Mouse (Mus musculus): ENCODE measurements around the gene Mad1l1. TPM values are rescaled to one million over a fixed set of nuclear protein-coding genes. Genes with fewer than 3 reads are reported as not detected.

Mad1l1 gene
- polyA plus RNA-seq, 1 experiment from 2014 or later: 32.0 TPM

DNA sequence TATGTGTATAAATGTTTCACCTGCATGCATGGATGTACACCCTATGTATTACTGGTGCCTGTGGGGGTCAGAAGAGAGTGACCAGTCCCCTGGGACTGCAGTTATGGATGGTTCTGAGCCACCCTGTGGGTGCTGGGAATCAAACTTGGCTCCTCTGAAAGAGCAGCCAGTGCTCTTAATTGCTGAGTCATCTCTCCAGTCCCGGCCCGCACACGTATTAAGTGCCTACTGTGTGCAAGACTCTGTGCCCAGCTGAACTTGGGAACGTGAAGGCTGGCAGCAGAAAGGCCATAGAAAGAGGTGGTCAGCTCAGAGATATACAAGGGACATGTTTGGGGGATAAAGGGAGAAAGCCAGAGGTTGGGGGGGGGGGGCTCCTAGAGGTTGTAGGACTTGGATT lies 344.8 kb downstream of the Mad1l1 start:
- no peaks in the 10 kb centered on the region for H3K9me3 ChIP-seq (replicated peaks; ENCODE audit: control insufficient read depth, low read length, poor library complexity, severe bottlenecking)
- H3K4me2 ChIP-seq (ENCODE audit: low read length): no peak overlapping the region
- H3K27ac ChIP-seq (ENCODE audit: low read length): no peak overlapping the region
- H3K9ac ChIP-seq (ENCODE audit: low read depth, low read length): no peak overlapping the region
- H3K27me3 ChIP-seq (ENCODE audit: control insufficient read depth, insufficient read depth, low read depth, low read length): no peaks in the 10 kb centered on the region; the same call in 1 of the 2 replicates
- no peak overlapping the region for H3K4me3 ChIP-seq (ENCODE audit: low read depth, low read length)
- peaks cover 13% of the 10 kb centered on the region for H3K4me1 ChIP-seq (ENCODE audit: control insufficient read depth, insufficient read depth, low read length)
- H3K36me3 ChIP-seq (ENCODE audit: control insufficient read depth, insufficient read depth, low read length): no peaks in the 10 kb centered on the region
- 86% methylated on average over 4 of the region's 4 CpGs for WGBS
- ATAC-seq: no peak

DNA sequence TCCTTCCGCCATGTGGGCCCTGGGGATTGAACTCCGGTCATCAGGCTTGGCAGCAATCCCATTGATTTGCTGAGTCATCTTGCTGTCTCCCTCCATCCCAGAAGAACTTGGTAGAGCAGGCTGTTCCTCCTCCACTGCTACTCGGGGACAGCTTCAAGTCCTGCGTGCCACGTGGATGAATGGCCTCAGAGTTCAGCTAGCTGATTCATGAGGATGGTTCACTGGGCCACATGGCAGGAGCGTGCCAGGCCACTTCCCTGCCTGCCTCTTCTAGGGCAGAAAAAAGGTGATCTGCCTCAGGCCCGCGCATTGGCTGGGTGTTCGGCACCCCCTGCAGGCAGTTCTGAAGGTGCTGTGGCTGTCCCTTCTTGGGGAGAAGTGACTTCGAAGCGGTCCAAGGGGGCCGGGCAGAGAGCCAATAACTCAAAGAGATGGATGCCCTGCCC lies 351.1 kb downstream of the Mad1l1 start:
- Histone ChIP-seq H3K36me3 (ENCODE audit: control insufficient read depth, insufficient read depth, low read length) (no peaks in the 10 kb centered on the region), H3K27ac (ENCODE audit: low read length) (no peak overlapping the region), H3K9ac (ENCODE audit: low read depth, low read length) (no peak overlapping the region), H3K4me3 (ENCODE audit: low read depth, low read length) (no peak overlapping the region), H3K27me3 (ENCODE audit: control insufficient read depth, insufficient read depth, low read depth, low read length) (no peaks in the 10 kb centered on the region; the same call in 1 of the 2 replicates), H3K4me1 (ENCODE audit: control insufficient read depth, insufficient read depth, low read length) (no peaks in the 10 kb centered on the region), H3K9me3 (replicated peaks; ENCODE audit: control insufficient read depth, low read length, poor library complexity, severe bottlenecking) (no peaks in the 10 kb centered on the region), H3K4me2 (ENCODE audit: low read length) (no peak overlapping the region)
- ATAC-seq: no peak
- WGBS: 69% methylated on average over 12 of the region's 12 CpGs

DNA sequence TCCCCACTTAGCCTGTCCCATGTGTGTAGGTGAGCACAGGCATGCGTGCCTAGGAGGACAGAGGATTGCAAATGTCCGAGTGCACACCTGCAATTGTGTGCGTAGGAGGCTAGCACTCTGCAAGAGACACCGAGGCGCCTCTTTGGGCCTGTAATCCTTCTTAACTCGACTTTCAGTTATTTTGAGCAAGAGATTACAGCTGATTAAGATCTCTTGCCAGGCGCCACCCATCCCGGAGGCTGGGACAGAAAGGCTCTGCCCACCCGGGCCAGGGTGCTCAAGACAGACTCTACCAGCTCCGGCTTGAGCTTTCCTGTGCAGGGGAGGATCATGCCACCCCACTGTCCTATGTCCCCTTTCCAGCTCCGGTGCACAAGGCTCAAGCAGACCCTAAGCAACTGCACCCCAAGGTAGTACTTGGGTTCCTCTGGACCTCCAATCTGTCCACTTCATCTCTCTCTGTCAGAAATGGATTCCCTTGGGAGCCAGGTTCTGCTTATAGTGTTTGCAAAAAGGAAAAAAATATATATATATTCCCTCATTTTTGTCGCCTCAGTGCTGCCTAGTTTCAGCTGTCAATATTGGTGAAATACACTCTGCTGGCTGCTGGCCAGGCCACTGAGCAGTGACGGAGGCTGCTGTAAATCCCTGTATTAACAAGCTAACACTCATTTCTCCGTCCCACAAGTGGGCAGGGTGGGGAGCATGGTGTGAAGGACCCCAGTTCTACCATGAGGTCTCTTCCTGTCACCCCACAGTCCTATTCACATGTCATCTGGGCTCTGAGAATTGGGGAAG lies 352.0 kb downstream of the Mad1l1 start:
- 69% methylated on average over 14 of the region's 14 CpGs for WGBS
- H3K27me3 ChIP-seq (ENCODE audit: control insufficient read depth, insufficient read depth, low read depth, low read length): no peaks in the 10 kb centered on the region
- H3K4me3 ChIP-seq (ENCODE audit: low read depth, low read length): no peak overlapping the region
- no peak overlapping the region for H3K4me2 ChIP-seq (ENCODE audit: low read length)
- H3K36me3 ChIP-seq (ENCODE audit: control insufficient read depth, insufficient read depth, low read length): no peaks in the 10 kb centered on the region
- H3K9ac ChIP-seq (ENCODE audit: low read depth, low read length): no peak overlapping the region
- H3K27ac ChIP-seq (ENCODE audit: low read length): no peak overlapping the region
- ATAC-seq: no peak
- H3K4me1 ChIP-seq (ENCODE audit: control insufficient read depth, insufficient read depth, low read length): no peaks in the 10 kb centered on the region
- H3K9me3 ChIP-seq (replicated peaks; ENCODE audit: control insufficient read depth, low read length, poor library complexity, severe bottlenecking): no peaks in the 10 kb centered on the region

DNA sequence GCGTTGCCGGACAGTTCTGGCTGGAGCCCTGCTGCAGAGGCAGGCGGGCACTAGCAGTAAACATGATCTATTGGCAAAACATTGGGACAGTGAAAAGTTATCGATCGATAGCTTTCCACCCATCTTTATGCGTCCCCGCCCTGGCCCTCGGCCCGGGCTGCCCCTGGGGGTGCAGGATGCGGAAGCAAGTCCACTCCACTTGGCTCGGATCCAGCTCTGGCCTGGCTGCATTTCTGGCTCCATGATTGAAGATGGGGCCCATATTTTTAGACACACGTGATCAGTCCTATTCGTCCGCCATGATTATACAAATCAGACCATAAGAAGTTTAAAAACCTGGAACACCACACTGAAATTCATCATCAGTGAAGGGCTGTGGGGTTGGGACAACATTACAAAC lies 355.8 kb downstream of the Mad1l1 start:
- Histone ChIP-seq H3K27ac (ENCODE audit: low read length) (no peak overlapping the region), H3K4me1 (ENCODE audit: control insufficient read depth, insufficient read depth, low read length) (no peaks in the 10 kb centered on the region; the same call in 1 of the 2 replicates), H3K9ac (ENCODE audit: low read depth, low read length) (no peak overlapping the region), H3K9me3 (replicated peaks; ENCODE audit: control insufficient read depth, low read length, poor library complexity, severe bottlenecking) (no peaks in the 10 kb centered on the region), H3K4me3 (ENCODE audit: low read depth, low read length) (no peak overlapping the region), H3K27me3 (ENCODE audit: control insufficient read depth, insufficient read depth, low read depth, low read length) (no peaks in the 10 kb centered on the region), H3K4me2 (ENCODE audit: low read length) (no peak overlapping the region), H3K36me3 (ENCODE audit: control insufficient read depth, insufficient read depth, low read length) (no peaks in the 10 kb centered on the region)
- WGBS: 87% methylated on average over 14 of the region's 14 CpGs
- ATAC-seq: no peak

DNA sequence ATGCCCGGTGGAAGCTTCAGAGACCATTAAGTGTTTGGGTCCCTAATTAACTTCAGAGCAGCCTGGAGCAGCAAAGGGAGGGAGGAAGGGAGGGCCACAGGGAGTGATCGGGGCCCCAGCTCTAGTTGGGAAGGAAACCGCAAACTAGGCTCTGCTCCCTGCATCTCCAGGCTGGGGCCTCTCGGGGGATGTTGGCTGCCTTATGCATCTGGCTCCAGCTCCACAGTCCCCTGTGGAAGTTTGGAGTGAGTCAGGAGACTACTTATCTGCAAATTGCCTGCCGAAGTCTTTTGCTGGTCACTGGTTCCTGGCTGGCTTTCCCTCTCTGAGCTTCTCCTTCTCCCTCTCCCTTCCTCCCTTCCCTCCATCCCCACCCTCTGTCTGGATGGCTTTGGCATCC lies 357.0 kb downstream of the Mad1l1 start:
- no peak for ATAC-seq
- no peaks in the 10 kb centered on the region for H3K27me3 ChIP-seq (ENCODE audit: control insufficient read depth, insufficient read depth, low read depth, low read length)
- no peak overlapping the region for H3K4me3 ChIP-seq (ENCODE audit: low read depth, low read length)
- no peak overlapping the region for H3K4me2 ChIP-seq (ENCODE audit: low read length)
- H3K9ac ChIP-seq (ENCODE audit: low read depth, low read length): 0 out of 2 replicates have a peak overlapping the region, but pooled peaks have one; percentile 6
- no peaks in the 10 kb centered on the region for H3K36me3 ChIP-seq (ENCODE audit: control insufficient read depth, insufficient read depth, low read length)
- no peak overlapping the region for H3K27ac ChIP-seq (ENCODE audit: low read length)
- H3K9me3 ChIP-seq (replicated peaks; ENCODE audit: control insufficient read depth, low read length, poor library complexity, severe bottlenecking): no peaks in the 10 kb centered on the region
- 61% methylated on average over 5 of the region's 5 CpGs for WGBS
- H3K4me1 ChIP-seq (ENCODE audit: control insufficient read depth, insufficient read depth, low read length): no peaks in the 10 kb centered on the region; the same call in 1 of the 2 replicates

DNA sequence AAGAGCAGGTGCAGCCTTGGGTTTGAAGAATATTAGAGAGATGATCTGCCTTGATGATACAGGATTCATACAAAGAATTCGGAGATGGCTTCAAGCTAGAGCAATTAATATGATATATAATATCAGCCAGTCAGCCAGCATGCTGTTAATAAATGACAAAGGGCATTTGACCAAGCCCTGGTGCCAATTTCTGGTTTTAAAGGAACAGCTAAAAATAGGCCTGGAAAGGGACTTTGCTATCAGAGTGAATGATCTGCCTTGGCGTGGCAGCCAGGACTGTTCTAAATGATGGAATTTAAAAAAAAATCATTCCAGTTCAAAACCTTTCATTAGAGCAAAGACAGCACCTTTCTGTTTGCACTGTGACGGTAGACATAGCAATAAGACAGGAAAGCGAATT lies 361.6 kb downstream of the Mad1l1 start:
- no peak for ATAC-seq
- Histone ChIP-seq H3K9ac (ENCODE audit: low read depth, low read length) (no peak overlapping the region), H3K27ac (ENCODE audit: low read length) (no peak overlapping the region), H3K4me3 (ENCODE audit: low read depth, low read length) (no peak overlapping the region), H3K9me3 (replicated peaks; ENCODE audit: control insufficient read depth, low read length, poor library complexity, severe bottlenecking) (no peaks in the 10 kb centered on the region), H3K4me1 (ENCODE audit: control insufficient read depth, insufficient read depth, low read length) (peaks cover 2% of the 10 kb centered on the region; the same call in 1 of the 2 replicates), H3K4me2 (ENCODE audit: low read length) (no peak overlapping the region), H3K36me3 (ENCODE audit: control insufficient read depth, insufficient read depth, low read length) (no peaks in the 10 kb centered on the region), H3K27me3 (ENCODE audit: control insufficient read depth, insufficient read depth, low read depth, low read length) (no peaks in the 10 kb centered on the region)
- WGBS: 96% methylated on average over 4 of the region's 4 CpGs

Other genes with a start within 250 kb of the Mad1l1 start
- gene Nudt1, start 104 bp upstream of the Mad1l1 start, polyA plus RNA-seq (2015; fragmentation: Nextera tagmentation; extraction: Ambion mirVana): 19.2 and 20.0 TPM in 2 replicates
- gene Mrm2, start 10.3 kb upstream of the Mad1l1 start, polyA plus RNA-seq (2015; fragmentation: Nextera tagmentation; extraction: Ambion mirVana): 20.0 and 21.3 TPM in 2 replicates
- gene Snx8, start 67.7 kb upstream of the Mad1l1 start, polyA plus RNA-seq (2015; fragmentation: Nextera tagmentation; extraction: Ambion mirVana): 44.7 and 46.4 TPM in 2 replicates
- gene Eif3b, start 97.8 kb upstream of the Mad1l1 start, polyA plus RNA-seq (2015; fragmentation: Nextera tagmentation; extraction: Ambion mirVana): 60.2 and 61.1 TPM in 2 replicates
- gene Gm4869, start 124.1 kb upstream of the Mad1l1 start, polyA plus RNA-seq (2015; fragmentation: Nextera tagmentation; extraction: Ambion mirVana): not detected in 2 replicates
- 25.5 and 30.6 TPM in 2 replicates for gene Chst12, start 184.0 kb upstream of the Mad1l1 start, polyA plus RNA-seq (2015; fragmentation: Nextera tagmentation; extraction: Ambion mirVana)
- gene Grifin, start 243.5 kb upstream of the Mad1l1 start, polyA plus RNA-seq (2015; fragmentation: Nextera tagmentation; extraction: Ambion mirVana): 0.43 TPM in 1 of 2 replicates, not detected in the other

Data from midbrain, embryonic 16.5 days (tissue).